Mouse (Mus musculus): Measurements from ENCODE around the gene Cse1l. TPM values are rescaled to one million over a fixed set of nuclear protein-coding genes. Genes with fewer than 3 reads are reported as not detected.

The Cse1l gene
- total and polyA plus RNA-seq, 3 experiments, result 76.0 to 165 (median 162) TPM

DNA sequence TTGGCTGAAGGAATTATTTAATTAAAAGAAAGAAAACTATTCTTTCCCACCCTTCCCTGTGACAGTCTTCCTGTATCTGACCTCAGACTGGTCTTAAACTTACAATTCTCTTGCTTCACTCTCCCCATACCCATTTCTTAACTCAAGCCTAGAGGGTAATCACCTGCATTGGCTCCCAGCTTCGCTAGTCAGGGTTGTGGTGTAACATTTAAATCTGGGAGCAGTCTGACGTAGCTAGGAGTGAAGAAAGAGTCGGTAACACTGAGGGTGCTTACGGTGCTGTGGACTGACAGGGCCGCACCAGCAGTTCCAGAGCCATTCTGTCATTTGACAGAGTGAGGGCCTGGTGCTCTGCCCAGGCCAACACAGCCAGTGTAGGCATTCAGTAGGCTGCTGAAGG lies 12.8 kb upstream of the Cse1l start:
- DNase-seq (ENCODE audit: extremely low read depth), result no peak
- Histone ChIP-seq H3K4me2 (ENCODE audit: insufficient read depth, low read depth, poor library complexity, severe bottlenecking) (no peak overlapping the region), H3K9ac (ENCODE audit: insufficient read depth, low read depth) (no peak overlapping the region), H3K4me3 (replicated peaks in 1 of 3; ENCODE audit: low read depth in 2 of 3, low read length in 2 of 3, poor library complexity in 1 of 3) (no peak overlapping the region), H3K27ac (ENCODE audit: insufficient read depth, low read depth) (no peak overlapping the region), H3K9me3 (replicated peaks; ENCODE audit: low read length) (no peaks in the 10 kb centered on the region), H3K36me3 (replicated peaks in 1 of 2; ENCODE audit: control insufficient read depth in 1 of 2, insufficient read depth in 1 of 2, low read length in 1 of 2) (peaks cover 40 to 81% of the 10 kb centered on the region in 2 experiments), H3K4me1 (ENCODE audit: control insufficient read depth in 1 of 2, insufficient read depth in 2 of 2) (peaks cover 4 to 8% of the 10 kb centered on the region in 2 experiments; a peak in 1 of 4 replicates), H3K79me2 (replicated peaks; ENCODE audit: control insufficient read depth, extremely low read depth, insufficient read depth, poor library complexity, severe bottlenecking) (no peaks in the 10 kb centered on the region), H3K27me3 (replicated peaks) (no peaks in the 10 kb centered on the region)
- dilution Hi-C loops (cut with MboI; ENCODE audit: extremely low pct_ligation_motif_present, extremely low pct_unique_long_range_greater_than_20kb, low sequenced_read_pairs) (no loop called here), in situ Hi-C loops (cut with MboI; ENCODE audit: low pct_ligation_motif_present, low pct_unique_long_range_greater_than_20kb, low sequenced_read_pairs) (no loop called here)
- TF ChIP-seq SMC3 (IDR thresholded peaks at IDR 0.05; ENCODE audit: low read depth, low read length) (no peak), POLR2AphosphoS2 (IDR thresholded peaks at IDR 0.05; ENCODE audit: low read depth, low read length) (no peak), SIN3A (IDR thresholded peaks at IDR 0.05; ENCODE audit: low read length) (no peak), MEF2A (IDR thresholded peaks at IDR 0.05; ENCODE audit: borderline replicate concordance, low read depth, low read length) (no peak), MXI1 (IDR thresholded peaks at IDR 0.05; ENCODE audit: low read depth, low read length) (no peak), UBTF (IDR thresholded peaks at IDR 0.05; ENCODE audit: low read depth, low read length) (no peak), POLR2A (IDR thresholded peaks at IDR 0.05; ENCODE audit: low read depth, low read length) (no peak), HCFC1 (IDR thresholded peaks at IDR 0.05; ENCODE audit: low read depth, low read length) (no peak), KAT2A (IDR thresholded peaks at IDR 0.05; ENCODE audit: insufficient replicate concordance, low read length) (no peak), NRF1 (IDR thresholded peaks at IDR 0.05; ENCODE audit: low read depth, low read length) (no peak), ETS1 (conservative IDR thresholded peaks at IDR 0.05; ENCODE audit: low read depth, low read length) (no peak), USF1 (IDR thresholded peaks at IDR 0.05; ENCODE audit: low read depth, low read length) (no peak)

DNA sequence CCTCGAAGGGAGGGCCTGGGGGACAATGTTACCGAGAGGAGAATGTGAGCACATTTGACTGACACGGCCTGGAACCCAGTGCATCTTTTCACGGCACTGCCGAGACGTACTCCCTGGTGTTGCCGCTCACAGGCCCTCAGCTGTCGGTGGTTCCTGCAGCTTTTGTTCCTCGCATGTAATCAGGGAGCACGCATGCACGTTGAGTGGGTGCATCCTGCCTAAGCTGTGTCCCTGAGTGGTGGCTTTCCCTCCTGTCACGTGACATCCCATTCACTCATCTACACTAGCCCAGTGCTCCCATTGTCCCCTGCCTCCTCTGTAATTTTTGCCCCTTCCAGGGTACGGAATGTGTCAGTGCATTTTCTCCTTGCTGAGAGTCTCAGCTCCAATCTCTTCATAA lies 9.5 kb upstream of the Cse1l start:
- H3K4me1 ChIP-seq (ENCODE audit: control insufficient read depth in 1 of 2, insufficient read depth in 2 of 2), result peaks cover 4 to 16% of the 10 kb centered on the region in 2 experiments; a peak in 2 of 4 replicates
- no peak overlapping the region for H3K9ac ChIP-seq (ENCODE audit: insufficient read depth, low read depth)
- no peaks in the 10 kb centered on the region for H3K79me2 ChIP-seq (replicated peaks; ENCODE audit: control insufficient read depth, extremely low read depth, insufficient read depth, poor library complexity, severe bottlenecking)
- no peak for DNase-seq (ENCODE audit: extremely low read depth)
- H3K36me3 ChIP-seq (replicated peaks in 1 of 2; ENCODE audit: control insufficient read depth in 1 of 2, insufficient read depth in 1 of 2, low read length in 1 of 2), result peaks cover 30 to 57% of the 10 kb centered on the region in 2 experiments
- H3K4me3 ChIP-seq (replicated peaks in 1 of 3; ENCODE audit: low read depth in 2 of 3, low read length in 2 of 3, poor library complexity in 1 of 3), result no peak overlapping the region
- in situ Hi-C loops (cut with MboI; ENCODE audit: low pct_ligation_motif_present, low pct_unique_long_range_greater_than_20kb, low sequenced_read_pairs), result no loop called here
- dilution Hi-C loops (cut with MboI; ENCODE audit: extremely low pct_ligation_motif_present, extremely low pct_unique_long_range_greater_than_20kb, low sequenced_read_pairs), result no loop called here
- no peaks in the 10 kb centered on the region for H3K27me3 ChIP-seq (replicated peaks)
- H3K9me3 ChIP-seq (replicated peaks; ENCODE audit: low read length), result peaks cover under 1% of the 10 kb centered on the region
- no peak for TF ChIP-seq RAD21 (IDR thresholded peaks at IDR 0.05; ENCODE audit: low read depth, low read length)
- TF ChIP-seq MYC (IDR thresholded peaks at IDR 0.05; ENCODE audit: low read depth, low read length), result no peak
- no peak for TF ChIP-seq USF2 (conservative IDR thresholded peaks at IDR 0.05; ENCODE audit: low read depth, low read length)
- no peak for TF ChIP-seq POLR2A (IDR thresholded peaks at IDR 0.05; ENCODE audit: low read depth, low read length)
- TF ChIP-seq ZMIZ1 (IDR thresholded peaks at IDR 0.05; ENCODE audit: low read depth, low read length), result no peak
- no peak for TF ChIP-seq SMC3 (IDR thresholded peaks at IDR 0.05; ENCODE audit: low read depth, low read length)
- TF ChIP-seq ZNF384 (IDR thresholded peaks at IDR 0.05; ENCODE audit: low read depth, low read length), result no peak
- no peak for TF ChIP-seq CTCF (conservative IDR thresholded peaks at IDR 0.05 in 1 of 2, IDR thresholded peaks at IDR 0.05 in 1 of 2; ENCODE audit: low read depth in 2 of 2, low read length in 2 of 2)
- H3K27ac ChIP-seq (ENCODE audit: insufficient read depth, low read depth), result no peak overlapping the region
- no peak overlapping the region for H3K4me2 ChIP-seq (ENCODE audit: insufficient read depth, low read depth, poor library complexity, severe bottlenecking)
